Mouse (Mus musculus) cerebral cortex, adult 2 months (tissue): ENCODE measurements around the gene Calml4.

Experiments used
- WGBS: fragments of 180-500 bp; shearing (Covaris S2); methylation state at CpG from one replicate; pipeline ENCODE4 v1.1.7; 2018; 5-methylcytosine and 5-hydroxymethylcytosine counted together

Gene Calml4

DNA sequence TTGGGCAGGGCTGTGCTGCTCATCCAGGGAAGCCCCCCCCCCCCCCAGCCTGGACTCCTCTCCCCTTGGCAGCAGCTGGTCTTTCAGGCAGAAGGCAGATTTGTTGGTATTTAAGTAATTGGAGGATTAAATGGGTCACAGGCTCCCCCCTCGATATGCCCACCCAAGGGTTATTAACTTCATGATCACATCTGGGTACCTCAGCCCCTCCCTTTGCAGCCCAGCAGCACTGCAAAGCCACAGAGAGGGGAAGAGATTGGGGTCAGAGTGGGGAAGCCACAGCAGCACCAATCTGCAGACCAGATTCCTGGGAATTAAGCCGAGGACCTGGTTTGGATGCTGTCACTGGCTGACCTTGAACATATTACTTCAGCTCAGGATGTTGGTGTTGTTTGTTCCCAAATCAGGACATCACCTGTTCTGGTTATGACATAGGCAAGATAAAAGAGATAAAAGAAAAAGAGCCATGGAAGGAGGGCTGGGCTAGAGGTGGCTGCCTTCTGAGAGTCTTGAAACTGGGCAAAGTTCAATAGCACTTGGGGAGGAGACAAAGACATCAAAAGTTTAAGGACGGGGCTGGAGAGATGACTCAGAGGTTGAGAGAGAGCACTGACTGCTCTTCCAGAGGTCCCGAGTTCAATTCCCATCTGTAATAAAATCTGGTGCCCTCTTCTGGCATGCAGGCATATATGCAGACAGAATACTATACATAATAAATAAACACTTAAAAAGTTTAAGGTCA, 22.0 kb upstream of the Calml4 start:
- 55% methylated on average over 4 of the region's 4 CpGs for WGBS

DNA sequence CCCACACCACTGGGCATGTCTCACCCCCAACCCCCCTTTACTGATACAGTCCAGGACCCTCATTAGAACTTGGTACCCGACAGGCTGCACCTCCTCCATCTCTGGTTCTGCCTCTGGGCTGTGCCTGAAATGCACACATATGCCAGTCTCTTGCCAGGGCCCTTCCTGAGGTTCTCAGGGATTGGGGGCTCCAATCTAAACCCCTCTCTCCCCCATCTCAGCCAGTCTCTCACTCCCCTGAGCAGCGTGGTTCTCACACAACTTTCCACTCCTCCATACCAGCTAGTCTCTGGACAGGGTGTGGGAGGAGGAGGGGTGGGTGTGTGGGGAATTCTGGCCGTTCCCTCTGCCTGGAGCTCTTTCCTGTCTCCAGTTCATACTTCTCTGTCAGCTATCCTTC, 20.3 kb upstream of the Calml4 start:
- WGBS, result 53% methylated on average over 3 of the region's 3 CpGs

DNA sequence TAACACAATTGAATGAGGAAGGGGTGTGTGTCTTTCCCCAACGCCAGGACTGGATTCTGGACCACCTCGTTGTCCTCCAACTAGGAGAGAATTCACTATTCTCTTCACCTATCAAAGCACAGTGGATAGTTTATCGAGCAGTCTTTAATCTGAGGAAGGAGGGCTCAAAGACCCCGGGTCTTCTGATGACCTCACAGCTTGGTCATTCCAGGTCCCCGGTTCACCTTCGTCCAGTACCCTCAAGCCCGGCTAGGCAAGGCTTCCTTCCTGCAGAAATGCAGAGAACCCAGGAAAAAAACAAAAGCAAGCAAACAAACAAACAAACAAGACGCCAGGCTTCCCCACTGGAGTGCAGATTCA, 19.8 kb upstream of the Calml4 start:
- WGBS, result 17% methylated on average over 8 of the region's 8 CpGs

DNA sequence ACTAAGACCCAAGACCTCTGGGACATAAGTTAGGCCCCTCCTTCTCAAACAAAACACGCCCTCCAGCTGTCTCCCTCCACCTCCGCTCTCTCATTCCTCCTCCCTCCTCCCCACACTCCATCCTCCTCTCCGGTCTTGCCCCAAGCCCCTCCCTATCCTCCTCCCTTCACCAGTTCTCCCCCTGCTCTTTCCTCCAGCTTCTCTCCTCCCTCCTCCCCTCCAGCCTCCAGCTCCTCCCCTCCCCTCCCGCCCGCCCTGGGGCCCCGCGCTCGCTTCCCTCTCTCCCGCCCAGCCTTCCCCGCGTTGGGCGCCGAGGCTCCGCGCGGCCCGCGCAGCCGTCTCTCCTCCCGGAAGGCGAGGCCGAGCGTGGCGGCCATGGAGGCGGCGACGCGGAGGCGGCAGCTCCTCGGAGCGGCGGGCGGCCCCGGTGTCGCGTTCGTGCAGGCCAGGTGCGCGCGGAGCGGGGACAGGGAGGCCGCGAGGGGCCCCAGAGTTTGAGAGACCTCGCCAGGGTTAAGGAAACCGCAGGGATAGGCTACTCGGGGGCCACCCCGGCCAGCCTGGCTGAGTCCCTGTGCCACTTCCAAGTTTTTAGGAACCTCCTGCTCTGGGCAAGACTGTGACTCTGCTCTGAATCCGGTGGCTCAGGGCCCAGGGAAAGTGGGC, 19.2 kb upstream of the Calml4 start, which contains the start of gene Cln6:
Cln6 (plus strand) TSS at position 280 of the 666 bp plus-strand sequence.
- WGBS, result 1% methylated on average over 48 of the region's 48 CpGs

DNA sequence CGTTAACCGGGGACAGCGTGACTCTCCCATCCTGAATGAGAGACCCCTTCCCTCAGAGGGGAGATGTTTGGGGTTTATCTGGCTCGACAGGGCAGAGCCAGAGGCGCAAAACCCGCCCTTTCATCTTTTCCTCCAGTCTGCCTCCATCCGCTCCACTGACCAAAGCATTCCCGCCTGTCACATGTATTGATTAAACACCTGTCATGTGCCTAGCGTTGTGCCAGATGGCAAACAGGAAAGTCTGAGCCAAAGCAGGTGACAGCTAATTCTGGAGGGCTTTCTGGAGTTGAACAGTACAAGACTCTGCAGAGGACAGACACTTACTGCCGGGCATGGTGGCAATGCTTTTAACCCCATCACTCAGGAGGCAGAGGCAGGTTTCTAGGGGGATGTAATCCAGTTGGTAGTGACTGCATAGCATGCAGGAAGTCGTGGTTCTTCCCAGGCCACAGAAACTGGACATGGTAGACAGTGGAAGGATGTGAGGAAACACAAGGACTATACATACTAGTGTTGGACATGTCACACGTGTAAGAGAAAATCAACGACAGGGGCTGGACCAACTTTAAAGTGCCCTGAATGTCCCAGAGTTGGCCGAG, 18.6 kb upstream of the Calml4 start:
- WGBS, result 17% methylated on average over 14 of the region's 14 CpGs

DNA sequence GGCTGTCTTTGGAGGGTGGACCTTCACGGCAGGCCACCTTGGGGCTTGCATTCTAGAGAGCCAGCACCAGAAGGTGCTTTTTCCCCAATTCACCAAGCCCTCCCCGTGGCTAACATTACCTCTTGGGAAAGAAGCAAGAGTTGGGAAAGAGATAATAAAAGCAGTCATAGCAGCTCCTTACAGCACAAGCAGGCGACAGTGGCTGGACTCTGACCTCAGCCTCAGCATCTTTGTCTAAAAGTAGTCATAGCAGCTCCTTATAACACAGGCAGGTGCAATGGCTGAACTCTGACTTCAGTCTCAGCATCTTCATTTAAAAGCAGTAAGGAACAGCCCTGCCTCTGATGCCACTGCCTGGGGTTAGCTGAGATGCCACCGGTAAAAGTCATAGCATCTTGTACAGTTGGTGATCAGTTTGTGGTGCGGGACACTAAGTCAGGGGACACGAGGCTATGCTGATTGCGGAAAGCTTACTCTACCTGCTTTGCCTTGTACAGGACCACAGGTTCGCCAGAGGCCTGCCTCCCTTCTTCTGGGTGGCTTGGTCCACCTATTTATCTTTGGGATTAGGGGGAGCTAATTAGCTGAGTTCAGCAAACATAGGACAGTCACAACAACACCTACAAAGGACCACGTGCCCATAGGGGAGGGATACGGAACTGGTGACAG, 14.4 kb upstream of the Calml4 start:
- 90% methylated on average over 10 of the region's 10 CpGs for WGBS

DNA sequence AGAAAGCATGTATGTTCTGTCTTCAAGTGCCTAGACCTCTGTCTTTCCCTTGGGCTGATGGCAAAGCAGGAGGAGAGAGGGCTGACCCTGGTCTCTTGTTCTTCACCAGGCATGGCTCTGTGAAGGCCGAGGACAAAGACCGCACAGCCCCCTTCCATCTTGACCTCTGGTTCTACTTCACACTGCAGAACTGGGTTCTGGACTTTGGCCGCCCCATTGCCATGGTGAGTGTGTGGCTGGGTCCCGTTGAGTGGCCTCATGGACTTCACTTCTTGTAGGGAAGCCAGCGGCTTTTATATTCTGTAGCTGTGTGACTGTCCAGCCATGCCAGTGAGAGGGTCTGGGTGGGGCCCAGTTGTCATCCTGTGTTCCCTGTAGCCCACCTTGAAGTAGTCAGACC, 13.4 kb upstream of the Calml4 start:
- WGBS, result 97% methylated on average over 5 of the region's 5 CpGs

DNA sequence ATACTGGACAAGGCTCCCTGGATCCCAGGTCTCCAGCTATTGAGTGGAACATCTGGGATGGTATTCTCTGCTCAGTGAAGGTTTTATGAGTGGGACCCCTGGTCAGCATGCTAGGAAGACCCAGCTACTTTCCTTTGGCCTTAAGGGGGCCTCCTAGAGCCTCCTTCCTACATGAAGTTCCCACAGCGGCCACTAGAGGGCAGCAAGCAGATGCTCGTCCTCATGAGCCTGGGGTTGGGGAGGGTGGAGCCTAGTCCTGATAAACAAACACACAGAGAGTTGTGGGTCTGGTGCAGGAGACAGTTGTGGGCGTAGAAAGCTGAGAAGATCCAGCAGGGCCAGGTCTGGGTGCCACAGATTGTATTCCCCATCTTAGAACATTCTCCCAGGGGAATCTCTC, 10.2 kb upstream of the Calml4 start:
- 3% methylated on average over 3 of the region's 3 CpGs for WGBS

DNA sequence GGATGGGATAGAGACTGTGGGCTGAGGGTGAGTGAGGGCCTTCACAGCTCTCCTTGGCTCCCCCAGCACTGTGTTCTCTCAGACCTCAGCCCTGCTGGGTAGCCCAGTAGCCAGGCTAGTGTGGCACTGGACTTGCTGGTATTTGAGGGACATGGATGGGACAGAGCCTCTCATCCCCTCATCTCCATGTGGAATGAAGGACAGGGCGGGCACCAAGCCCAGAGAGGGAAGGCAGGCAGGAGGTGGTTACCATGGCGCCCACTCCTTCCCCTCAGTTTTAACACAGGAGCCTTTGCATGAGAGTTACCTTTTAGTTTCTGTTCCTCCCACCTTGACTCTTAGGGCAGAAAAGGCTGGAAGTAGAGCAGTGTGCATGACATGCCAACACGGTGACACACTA, 9.2 kb upstream of the Calml4 start:
- WGBS, result 73% methylated on average over 3 of the region's 3 CpGs

DNA sequence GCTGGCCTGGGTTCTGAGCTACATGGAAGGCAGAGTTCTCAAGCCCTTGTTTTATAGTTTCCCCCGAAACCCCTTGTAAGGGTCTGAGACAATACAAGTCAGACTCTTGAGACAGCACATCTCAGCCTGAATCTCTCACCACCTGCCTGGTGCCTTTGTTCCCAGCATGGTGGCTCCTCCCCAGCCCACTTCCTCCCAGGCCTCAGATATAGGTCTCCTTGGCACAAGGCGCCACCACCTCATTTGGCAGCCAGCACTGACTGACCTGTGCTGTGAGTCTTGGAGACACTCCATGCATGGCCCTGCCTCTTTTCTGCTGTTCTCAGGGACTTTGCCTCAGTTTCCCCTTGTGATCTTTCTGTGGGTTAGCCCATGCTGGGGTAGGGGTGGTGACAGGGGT, 6.3 kb upstream of the Calml4 start:
- 85% methylated on average over 2 of the region's 2 CpGs for WGBS

DNA sequence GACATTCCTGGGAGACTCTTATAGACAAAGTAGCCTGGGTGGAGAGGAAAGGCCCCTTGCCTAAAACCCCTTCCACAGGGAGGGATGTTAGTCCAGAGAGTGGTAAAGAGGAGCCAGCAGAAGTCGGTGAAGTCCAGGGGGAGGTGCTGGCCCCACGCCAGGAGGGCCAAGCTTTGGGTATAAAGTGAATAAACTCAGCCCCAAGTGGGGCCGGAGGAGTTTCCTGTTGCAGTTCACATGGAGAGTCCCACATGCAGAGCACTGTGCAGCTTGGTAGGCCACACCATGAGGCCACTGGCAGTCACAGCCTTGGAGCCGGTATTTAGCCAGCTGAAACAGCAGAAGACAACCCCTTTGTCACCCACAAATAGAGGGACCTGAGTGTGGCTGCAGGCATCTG, 3.4 kb upstream of the Calml4 start:
- WGBS, result 46% methylated on average over 4 of the region's 4 CpGs

DNA sequence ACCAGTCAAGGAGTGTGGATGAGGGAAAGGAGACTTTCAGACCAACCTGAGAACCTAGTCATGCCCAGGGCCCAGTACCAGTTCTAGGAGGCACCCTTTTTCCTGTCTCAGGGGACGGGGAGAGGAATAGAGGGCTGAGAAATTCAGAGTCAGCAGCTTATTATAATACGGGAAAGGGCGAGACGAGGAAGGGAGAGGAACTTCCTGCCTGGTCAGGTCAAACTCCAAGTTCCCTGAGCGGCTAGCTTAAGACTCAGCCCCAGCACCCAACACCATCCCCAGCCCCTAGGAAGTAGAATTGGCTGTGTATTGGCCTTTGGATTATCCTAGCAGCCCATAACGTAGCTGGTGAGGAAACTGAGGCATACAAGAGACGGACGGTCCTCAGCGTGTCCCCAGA, 664 bp upstream of the Calml4 start:
- 78% methylated on average over 9 of the region's 9 CpGs for WGBS

DNA sequence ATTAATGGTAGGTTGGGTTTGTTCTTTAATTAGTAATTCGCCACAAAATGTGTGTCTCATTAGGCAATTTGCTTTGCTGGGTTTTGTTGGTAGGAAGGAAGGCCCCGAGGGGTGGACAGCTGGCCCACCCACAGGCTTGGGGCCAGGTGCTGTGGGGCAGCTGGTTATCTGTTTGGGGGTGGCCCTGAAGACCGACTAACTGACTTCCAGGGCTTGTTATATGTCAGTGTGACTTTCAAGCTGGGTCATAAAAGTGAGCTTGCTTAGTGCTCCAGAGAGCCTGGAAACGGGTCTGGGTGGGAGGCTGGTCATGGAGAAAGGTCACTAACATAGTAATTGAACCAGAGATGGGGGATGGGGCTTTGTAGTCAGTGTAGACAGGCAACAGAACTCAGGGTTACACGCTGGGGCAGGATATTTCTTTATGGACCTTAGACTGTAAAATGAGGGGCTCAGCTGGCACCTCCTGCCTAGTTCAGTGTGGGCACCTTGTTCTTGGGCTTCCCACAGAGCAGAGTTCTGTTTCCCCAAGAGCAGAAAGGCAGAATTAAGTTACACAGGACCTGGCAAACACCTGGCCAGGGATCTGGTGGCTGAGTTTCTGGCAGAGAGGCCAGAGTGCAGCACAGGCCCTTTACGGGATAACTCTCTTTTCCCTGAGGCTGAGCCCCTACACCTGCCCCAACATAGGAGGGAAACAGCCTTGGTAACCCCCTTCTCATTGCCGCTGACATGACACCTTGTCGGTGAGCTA, 563 bp downstream of the Calml4 start:
- 72% methylated on average over 8 of the region's 8 CpGs for WGBS

DNA sequence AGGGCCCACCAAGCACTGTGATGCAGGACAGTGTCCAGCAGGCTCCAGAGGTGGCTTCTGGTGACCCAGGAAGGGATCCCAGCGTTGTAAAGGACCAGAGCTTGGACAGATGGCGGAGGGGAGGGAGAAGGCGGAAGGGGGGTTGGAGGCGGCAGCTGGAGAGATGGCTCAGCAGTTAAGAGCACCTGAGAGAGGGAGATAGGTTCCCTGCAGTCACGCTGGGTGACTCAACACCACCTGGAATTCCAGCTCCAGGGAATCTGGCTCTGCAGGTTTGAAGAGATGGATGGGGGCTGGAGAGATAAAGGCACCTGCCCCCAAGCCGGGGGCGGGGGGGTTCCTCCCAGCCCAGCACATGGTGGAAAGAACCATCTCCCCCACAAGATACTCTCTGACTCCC, 2.2 kb downstream of the Calml4 start:
- 67% methylated on average over 7 of the region's 7 CpGs for WGBS

DNA sequence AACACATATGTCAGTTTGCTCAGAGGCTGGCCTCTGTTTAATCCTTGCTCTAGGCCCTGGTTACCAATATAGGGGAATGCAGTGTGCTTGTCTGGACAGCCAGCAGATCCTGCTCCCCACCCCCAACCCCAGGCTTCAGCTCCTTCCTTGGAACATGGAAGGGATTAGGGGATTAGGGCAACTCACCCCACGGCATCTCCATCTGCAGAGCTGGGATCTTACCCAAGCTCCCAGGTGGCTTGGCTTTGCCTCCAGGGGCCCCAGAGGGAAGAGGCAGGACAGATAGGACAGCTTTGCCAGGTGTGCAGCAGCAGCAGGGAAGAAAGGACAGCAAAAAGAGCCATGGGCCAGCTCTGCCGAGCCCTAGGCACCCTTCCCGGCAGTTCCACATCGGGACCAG, 3.0 kb downstream of the Calml4 start:
- WGBS, result 69% methylated on average over 4 of the region's 4 CpGs

DNA sequence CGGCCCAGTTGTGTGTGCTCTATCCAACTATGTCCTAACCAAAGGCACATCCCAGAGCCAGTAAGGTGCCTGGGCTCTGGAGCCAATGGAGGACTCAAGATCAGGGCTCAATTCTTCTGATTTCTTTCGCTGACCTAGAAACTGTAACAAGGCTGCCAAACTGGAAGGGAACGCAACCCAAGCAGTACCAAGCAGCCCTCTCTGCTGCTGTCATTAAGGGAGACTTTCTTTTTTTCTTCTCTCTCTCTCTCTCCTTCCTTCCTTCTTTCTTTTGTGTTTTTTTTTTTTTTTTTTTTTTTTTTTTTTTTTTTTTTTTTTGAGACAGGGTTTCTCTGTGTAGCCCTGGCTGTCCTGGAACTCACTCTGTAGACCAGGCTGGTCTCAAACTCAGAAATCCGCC, 11.4 kb downstream of the Calml4 start:
- 76% methylated on average over 4 of the region's 4 CpGs for WGBS

DNA sequence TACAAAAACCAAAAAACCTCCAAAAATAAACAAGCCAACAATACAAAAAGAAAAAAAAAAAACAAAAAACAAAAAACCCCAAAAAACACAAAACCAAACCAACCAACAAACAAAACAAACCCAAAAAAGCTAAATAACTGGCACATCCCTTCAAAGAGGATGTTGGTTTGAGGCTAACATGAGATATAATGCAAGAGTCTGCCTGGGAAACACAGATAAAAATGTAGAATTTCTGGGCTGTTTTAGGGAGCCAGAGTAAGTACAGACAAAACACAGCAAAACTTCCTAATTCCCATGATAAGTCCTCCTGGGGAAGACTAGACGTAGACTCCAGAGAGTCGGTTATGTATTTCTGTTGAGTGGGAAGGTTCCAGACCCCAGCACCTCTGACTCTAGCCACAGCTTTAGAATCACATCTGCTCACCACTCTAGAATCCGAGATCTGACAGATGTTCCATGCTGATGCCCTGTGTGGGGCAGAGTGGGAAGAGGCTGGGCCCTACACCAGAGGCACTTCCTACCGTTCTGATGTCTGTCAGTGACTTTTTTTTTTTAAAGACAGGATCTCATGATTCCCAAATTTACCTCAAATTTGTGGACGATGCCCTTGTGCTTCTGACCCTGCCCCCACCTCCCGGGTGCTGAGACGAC, 19.2 kb downstream of the Calml4 start:
- 76% methylated on average over 7 of the region's 7 CpGs for WGBS

DNA sequence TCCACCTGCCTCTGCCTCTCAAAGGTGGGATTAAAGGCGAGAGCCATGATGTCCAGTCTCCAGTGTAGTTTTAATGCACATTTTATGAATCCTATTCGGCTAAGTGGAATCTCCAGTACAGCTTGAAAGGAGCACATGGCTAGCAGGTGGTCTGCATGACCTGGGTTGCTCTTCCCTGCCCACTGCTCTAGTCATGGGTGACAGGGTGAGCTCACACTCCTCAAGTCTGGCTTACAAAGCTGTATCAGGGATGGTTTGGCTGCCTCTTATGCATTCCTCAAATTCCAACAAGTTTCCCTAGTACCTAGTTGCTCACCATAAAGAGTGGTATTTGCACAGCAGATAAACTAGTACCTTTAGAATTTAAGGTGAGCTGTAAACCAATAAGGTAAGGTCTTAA, 19.9 kb downstream of the Calml4 start:
- WGBS, result 84% methylated on average over 2 of the region's 2 CpGs

DNA sequence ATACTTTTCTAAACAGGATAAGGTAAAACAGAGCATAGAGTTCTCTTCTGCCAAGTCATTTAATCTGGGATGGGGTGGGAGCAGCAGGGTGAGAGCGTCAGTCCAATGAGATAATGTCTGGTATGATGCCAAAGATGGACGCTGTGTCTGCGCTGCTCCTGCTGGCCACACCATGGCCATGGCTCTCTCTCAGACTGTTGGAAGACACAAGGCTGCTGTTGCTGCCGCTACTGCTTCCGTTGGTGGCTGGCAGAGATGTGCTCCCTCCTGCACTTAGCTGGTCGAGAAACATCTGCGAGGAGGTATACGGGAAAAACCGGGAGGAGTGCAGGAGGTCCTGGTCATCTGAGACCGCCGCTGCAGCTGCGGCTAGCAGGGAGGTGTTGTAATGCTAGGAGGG, 24.0 kb downstream of the Calml4 start:
- 62% methylated on average over 12 of the region's 12 CpGs for WGBS

DNA sequence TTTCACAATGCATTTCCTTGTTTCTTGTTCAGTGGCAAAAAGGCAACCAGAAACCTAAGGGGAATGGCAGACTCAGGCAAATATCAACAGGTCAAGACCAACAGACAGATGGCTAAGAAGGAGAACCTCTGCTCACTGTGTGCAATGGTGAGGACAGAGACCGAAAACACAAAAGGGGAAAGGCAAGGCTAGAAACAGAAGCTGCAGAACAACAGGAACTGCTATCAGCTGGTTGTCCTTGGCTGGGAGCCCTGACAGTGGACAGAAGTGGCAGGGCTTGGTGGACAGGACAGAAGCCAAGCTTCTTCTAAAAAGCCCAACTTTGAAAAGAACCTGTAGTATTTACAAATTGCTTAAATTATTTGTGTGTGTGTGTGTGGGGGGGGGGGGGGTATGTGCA, 36.6 kb downstream of the Calml4 start:
- 55% methylated on average over 1 of the region's 1 CpGs for WGBS

DNA sequence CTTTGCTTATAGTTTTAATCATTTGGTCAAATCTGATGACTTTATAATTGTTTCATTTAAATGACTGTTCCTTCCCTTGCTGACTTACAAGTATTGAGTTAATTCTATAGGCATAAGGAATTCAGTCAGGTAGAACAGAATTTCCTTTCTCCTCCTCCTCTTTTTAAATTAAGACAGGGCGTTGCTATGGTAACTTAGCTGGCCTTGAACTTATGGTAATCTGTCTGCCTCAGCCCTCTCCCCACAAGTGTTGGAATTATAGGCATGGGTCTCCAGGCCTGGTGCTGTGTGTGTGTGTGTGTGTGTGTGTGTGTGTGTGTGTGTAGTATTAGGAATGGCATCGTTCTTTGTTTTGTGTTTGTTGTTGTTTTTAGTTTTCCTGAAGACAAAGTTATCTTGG, 43.9 kb downstream of the Calml4 start:
- WGBS, result 65% methylated on average over 2 of the region's 2 CpGs
